Mouse (Mus musculus): ENCODE measurements around the gene Hamp2. TPM values are rescaled to one million over a fixed set of nuclear protein-coding genes. Genes with fewer than 3 reads are reported as not detected.
A peak's percentile ranks its signal among the peaks of the same experiment; 100 is the strongest.

Gene Hamp2
- polyA plus RNA-seq, 1 experiment: not detected

GRCm38 (mm10) chr7:30958866-30959487 lies 34.5 kb upstream of the Hamp2 start:
- Histone ChIP-seq H3K27me3 (ENCODE audit: control insufficient read depth, insufficient read depth, insufficient read length) (no peaks in the 10 kb centered on the region), H3K79me2 (ENCODE audit: control insufficient read depth, insufficient read depth) (peaks cover 28% of the 10 kb centered on the region), H3K79me3 (ENCODE audit: low read depth) (peaks cover 3% of the 10 kb centered on the region), H3ac (ENCODE audit: control insufficient read depth, insufficient read length, low read depth) (no peak overlapping the region), H3K36me3 (ENCODE audit: control insufficient read depth, insufficient read depth) (peaks cover 13% of the 10 kb centered on the region), H3K4me3 (ENCODE audit: insufficient read depth, poor library complexity, severe bottlenecking) (no peak overlapping the region)
- TF ChIP-seq CTCF (IDR thresholded peaks at IDR 0.05; ENCODE audit: control insufficient read depth, insufficient read depth, insufficient read length) (no peak), MYOG (IDR thresholded peaks at IDR 0.05; ENCODE audit: control insufficient read depth, extremely low read depth, insufficient read length) (no peak), MYOD1 (IDR thresholded peaks at IDR 0.05; ENCODE audit: control insufficient read depth, insufficient read length, low read depth) (no peak), USF1 (IDR thresholded peaks at IDR 0.05; ENCODE audit: low read depth) (no peak)

GRCm38 (mm10) chr7:30958109-30958865 lies 33.8 kb upstream of the Hamp2 start:
- peaks cover 20% of the 10 kb centered on the region for H3K36me3 ChIP-seq (ENCODE audit: control insufficient read depth, insufficient read depth)

DNA sequence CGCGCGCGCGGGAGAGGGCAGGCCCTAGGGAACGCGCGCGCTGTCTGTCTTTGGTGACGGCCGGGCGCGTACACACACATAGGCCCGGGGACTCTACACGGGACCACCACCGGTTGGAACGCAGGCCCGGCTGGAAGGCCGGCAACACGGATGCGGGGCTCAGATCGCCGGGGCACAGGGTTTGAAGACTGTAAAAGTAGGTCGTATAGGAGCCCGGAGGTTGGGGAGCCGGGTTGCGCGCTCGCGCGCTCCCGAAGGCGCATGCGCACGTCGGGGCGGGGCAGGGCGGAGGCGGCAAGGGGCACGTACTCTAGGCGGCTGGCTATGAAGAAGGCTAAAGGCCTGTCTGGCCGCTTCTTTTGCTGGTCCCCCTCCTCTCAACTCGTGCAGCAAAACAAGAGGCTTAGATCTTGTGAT lies 32.9 kb upstream of the Hamp2 start:
- Histone ChIP-seq H3K79me3 (ENCODE audit: low read depth) (peaks cover 3% of the 10 kb centered on the region), H3K4me3 (ENCODE audit: insufficient read depth, poor library complexity, severe bottlenecking) (peak overlapping the region; percentile 60), H3K27me3 (ENCODE audit: control insufficient read depth, insufficient read depth, insufficient read length) (no peaks in the 10 kb centered on the region), H3K36me3 (ENCODE audit: control insufficient read depth, insufficient read depth) (peaks cover 21% of the 10 kb centered on the region), H3K79me2 (ENCODE audit: control insufficient read depth, insufficient read depth) (peaks cover 28% of the 10 kb centered on the region), H3ac (ENCODE audit: control insufficient read depth, insufficient read length, low read depth) (peak overlapping the region; percentile 95)
- TF ChIP-seq USF1 (IDR thresholded peaks at IDR 0.05; ENCODE audit: low read depth) (no peak), CEBPB (IDR thresholded peaks at IDR 0.05; ENCODE audit: low read depth) (no peak), FOSL1 (IDR thresholded peaks at IDR 0.05; ENCODE audit: insufficient read depth, low read length, poor library complexity, severe bottlenecking) (no peak), CTCF (IDR thresholded peaks at IDR 0.05; ENCODE audit: control insufficient read depth, insufficient read depth, insufficient read length) (no peak), MYOD1 (IDR thresholded peaks at IDR 0.05; ENCODE audit: control insufficient read depth, insufficient read length, low read depth) (no peak), MAX (IDR thresholded peaks at IDR 0.05) (no peak), MYOG (IDR thresholded peaks at IDR 0.05; ENCODE audit: control insufficient read depth, extremely low read depth, insufficient read length) (no peak)

More at GRCm38 (mm10) chr7:30958109-30958865, 33.8 kb upstream of the Hamp2 start:
- Histone ChIP-seq H3K27me3 (ENCODE audit: control insufficient read depth, insufficient read depth, insufficient read length) (no peaks in the 10 kb centered on the region), H3K4me3 (ENCODE audit: insufficient read depth, poor library complexity, severe bottlenecking) (peak overlapping the region; percentile 60), H3ac (ENCODE audit: control insufficient read depth, insufficient read length, low read depth) (peak overlapping the region; percentile 72), H3K79me2 (ENCODE audit: control insufficient read depth, insufficient read depth) (peaks cover 28% of the 10 kb centered on the region), H3K79me3 (ENCODE audit: low read depth) (peaks cover 3% of the 10 kb centered on the region)
- TF ChIP-seq CTCF (IDR thresholded peaks at IDR 0.05; ENCODE audit: control insufficient read depth, insufficient read depth, insufficient read length): no peak
- no peak for TF ChIP-seq FOSL1 (IDR thresholded peaks at IDR 0.05; ENCODE audit: insufficient read depth, low read length, poor library complexity, severe bottlenecking)
- TF ChIP-seq MYOG (IDR thresholded peaks at IDR 0.05; ENCODE audit: control insufficient read depth, extremely low read depth, insufficient read length): no peak
- TF ChIP-seq MAX (IDR thresholded peaks at IDR 0.05): no peak
- no peak for TF ChIP-seq CEBPB (IDR thresholded peaks at IDR 0.05; ENCODE audit: low read depth)
- no peak for TF ChIP-seq USF1 (IDR thresholded peaks at IDR 0.05; ENCODE audit: low read depth)
- TF ChIP-seq MYOD1 (IDR thresholded peaks at IDR 0.05; ENCODE audit: control insufficient read depth, insufficient read length, low read depth): no peak

GRCm38 (mm10) chr7:30956756-30957366 lies 32.4 kb upstream of the Hamp2 start, which contains the start of gene Usf2:
TSS of gene Usf2 (minus strand) at chr7:30956803.
- H3K36me3 ChIP-seq (ENCODE audit: control insufficient read depth, insufficient read depth): peaks cover 21% of the 10 kb centered on the region
- peaks cover 3% of the 10 kb centered on the region for H3K79me3 ChIP-seq (ENCODE audit: low read depth)
- TF ChIP-seq MAX (IDR thresholded peaks at IDR 0.05) (no peak), MYOD1 (IDR thresholded peaks at IDR 0.05; ENCODE audit: control insufficient read depth, insufficient read length, low read depth) (no peak), MYOG (IDR thresholded peaks at IDR 0.05; ENCODE audit: control insufficient read depth, extremely low read depth, insufficient read length) (no peak), CTCF (IDR thresholded peaks at IDR 0.05; ENCODE audit: control insufficient read depth, insufficient read depth, insufficient read length) (no peak), FOSL1 (IDR thresholded peaks at IDR 0.05; ENCODE audit: insufficient read depth, low read length, poor library complexity, severe bottlenecking) (no peak), USF1 (IDR thresholded peaks at IDR 0.05; ENCODE audit: low read depth) (no peak), CEBPB (IDR thresholded peaks at IDR 0.05; ENCODE audit: low read depth) (no peak)

GRCm38 (mm10) chr7:30956357-30956751 lies 31.9 kb upstream of the Hamp2 start:
- peaks cover 24% of the 10 kb centered on the region for H3K36me3 ChIP-seq (ENCODE audit: control insufficient read depth, insufficient read depth)
- no peaks in the 10 kb centered on the region for H3K27me3 ChIP-seq (ENCODE audit: control insufficient read depth, insufficient read depth, insufficient read length)
- peaks cover 28% of the 10 kb centered on the region for H3K79me2 ChIP-seq (ENCODE audit: control insufficient read depth, insufficient read depth)
- peak overlapping the region; percentile 80 for H3ac ChIP-seq (ENCODE audit: control insufficient read depth, insufficient read length, low read depth)
- TF ChIP-seq FOSL1 (IDR thresholded peaks at IDR 0.05; ENCODE audit: insufficient read depth, low read length, poor library complexity, severe bottlenecking) (no peak), MAX (IDR thresholded peaks at IDR 0.05) (no peak), MYOD1 (IDR thresholded peaks at IDR 0.05; ENCODE audit: control insufficient read depth, insufficient read length, low read depth) (no peak), USF1 (IDR thresholded peaks at IDR 0.05; ENCODE audit: low read depth) (no peak)
- H3K4me3 ChIP-seq (ENCODE audit: insufficient read depth, poor library complexity, severe bottlenecking): peak overlapping the region; percentile 60
- peaks cover 3% of the 10 kb centered on the region for H3K79me3 ChIP-seq (ENCODE audit: low read depth)

More at GRCm38 (mm10) chr7:30956756-30957366, 32.4 kb upstream of the Hamp2 start, which contains the start of gene Usf2:
- Histone ChIP-seq H3K4me3 (ENCODE audit: insufficient read depth, poor library complexity, severe bottlenecking) (peak within 1 kb of the TSS; percentile 60), H3K79me2 (ENCODE audit: control insufficient read depth, insufficient read depth) (peaks cover 28% of the 10 kb centered on the region), H3K27me3 (ENCODE audit: control insufficient read depth, insufficient read depth, insufficient read length) (no peaks in the 10 kb centered on the region), H3ac (ENCODE audit: control insufficient read depth, insufficient read length, low read depth) (peak within 1 kb of the TSS; percentile 95)
